Mouse (Mus musculus): Measurements from ENCODE around the gene Rnf8.
A peak's percentile ranks its signal among the peaks of the same experiment; 100 is the strongest.
"Not testable (repeated sequence)": the region's sequence is repeated elsewhere in the genome, so short reads cannot be mapped to it uniquely, and the experiment has no call there.

Rnf8 gene

DNA sequence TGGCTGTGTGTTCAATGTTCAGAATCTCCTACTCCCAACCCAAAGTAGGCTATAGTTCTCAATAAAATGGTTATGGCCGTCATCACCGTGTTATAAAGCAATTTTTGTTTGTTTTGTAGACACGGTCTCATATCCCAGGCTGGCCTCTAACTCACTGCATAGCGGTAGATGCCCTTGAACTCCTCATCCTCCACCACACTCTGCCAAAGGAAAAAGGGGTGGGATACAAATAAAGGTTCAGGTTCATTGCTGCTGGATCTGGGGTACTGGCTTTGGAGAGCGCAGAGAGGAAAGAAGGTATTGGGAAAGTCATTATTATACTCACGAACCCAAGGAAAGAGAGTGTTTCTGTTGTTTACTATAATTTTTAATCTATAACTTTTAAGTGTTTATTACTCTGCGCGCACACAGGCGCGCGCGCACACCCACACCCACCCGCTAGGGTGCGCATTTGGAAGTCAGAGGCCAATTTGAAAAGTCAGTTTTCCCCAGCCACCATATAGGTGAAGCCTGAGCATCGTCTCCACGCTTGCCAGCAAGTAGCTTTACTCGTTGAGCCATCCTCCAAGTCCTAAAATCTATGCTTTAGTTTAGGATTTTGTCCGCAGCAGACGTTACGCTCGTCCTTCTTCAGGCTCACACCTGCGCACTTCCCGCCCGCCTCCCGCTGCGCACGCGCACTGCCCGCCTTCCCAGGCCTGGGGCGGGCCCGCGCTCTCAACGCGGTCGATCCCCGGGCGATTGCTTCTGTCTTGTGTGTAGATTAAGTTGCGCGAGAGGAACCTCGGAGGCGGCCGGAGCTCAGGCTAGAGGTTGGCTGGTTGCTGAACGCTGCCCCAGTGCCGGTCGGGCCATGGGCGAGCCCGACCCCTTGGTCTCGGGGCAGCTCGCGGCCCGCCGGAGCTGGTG is at the start of gene Rnf8, which contains the start of gene Gm28043:
TSS of gene Rnf8 (plus strand) at position 676 of the 909 bp plus-strand sequence.
TSS of gene Gm28043 (plus strand) at position 762 of the 909 bp plus-strand sequence.
- DNase-seq (ENCODE audit: low spot score) = peak; percentile 76

GRCm38 (mm10) chr17:29565521-29565920 is 49.1 kb upstream of the Rnf8 start:
- no peak for DNase-seq (ENCODE audit: low spot score)

DNA sequence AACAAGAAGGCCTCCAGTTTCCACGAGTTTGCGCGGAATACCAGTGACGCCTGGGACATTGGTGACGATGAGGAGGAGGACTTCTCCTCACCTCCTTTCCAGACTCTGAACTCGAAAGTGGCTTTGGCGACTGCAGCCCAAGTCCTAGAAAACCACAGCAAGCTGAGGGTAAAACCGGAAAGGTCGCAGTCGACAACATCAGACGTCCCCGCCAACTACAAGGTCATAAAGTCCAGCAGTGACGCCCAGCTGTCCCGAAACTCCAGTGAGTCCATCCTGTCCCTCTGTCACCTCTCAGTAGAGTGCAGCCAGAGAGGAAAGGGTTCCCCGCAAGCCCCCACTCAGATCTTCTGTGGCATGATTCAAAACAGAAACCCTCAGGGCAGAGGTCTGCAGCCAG is 46.2 kb upstream of the Rnf8 start:
- no peak for DNase-seq (ENCODE audit: low spot score)

- no peak for DNase-seq (ENCODE audit: low spot score)
These were observed 44.8 kb upstream of the Rnf8 start for GRCm38 (mm10) chr17:29569831-29570230.

DNA sequence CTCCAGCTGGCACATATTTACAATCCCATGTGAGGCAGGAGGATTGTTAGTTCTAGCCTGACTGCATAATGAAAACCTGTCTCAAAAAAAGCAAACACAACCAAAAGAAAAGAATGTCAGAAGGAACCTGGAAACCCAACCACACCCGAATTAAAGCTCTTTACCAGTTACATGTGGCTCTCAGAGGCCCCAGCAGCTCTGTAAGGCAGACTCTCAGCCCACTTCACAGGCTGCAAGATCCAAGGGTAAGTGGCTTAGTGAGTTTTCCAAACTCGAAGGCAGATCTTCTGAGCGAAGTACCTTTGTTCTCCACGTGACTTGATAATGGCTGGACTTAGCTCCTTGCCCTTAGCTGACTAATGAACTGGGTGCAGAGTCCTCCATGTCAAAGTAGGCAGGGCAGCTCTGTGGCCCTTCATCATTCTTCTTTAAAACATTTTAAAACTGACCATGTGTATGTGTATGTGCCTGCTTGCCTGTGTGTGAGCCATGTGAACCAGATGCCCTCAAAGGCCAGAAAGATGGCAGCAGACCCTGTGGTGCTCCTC is 34.9 kb upstream of the Rnf8 start:
- no peak for DNase-seq (ENCODE audit: low spot score)

GRCm38 (mm10) chr17:29583569-29583968 is 31.0 kb upstream of the Rnf8 start:
- no peak for DNase-seq (ENCODE audit: low spot score)

GRCm38 (mm10) chr17:29584306-29584705 is 30.3 kb upstream of the Rnf8 start:
- no peak for DNase-seq (ENCODE audit: low spot score)

GRCm38 (mm10) chr17:29584737-29585136 is 29.9 kb upstream of the Rnf8 start:
- DNase-seq (ENCODE audit: low spot score) = no peak

DNA sequence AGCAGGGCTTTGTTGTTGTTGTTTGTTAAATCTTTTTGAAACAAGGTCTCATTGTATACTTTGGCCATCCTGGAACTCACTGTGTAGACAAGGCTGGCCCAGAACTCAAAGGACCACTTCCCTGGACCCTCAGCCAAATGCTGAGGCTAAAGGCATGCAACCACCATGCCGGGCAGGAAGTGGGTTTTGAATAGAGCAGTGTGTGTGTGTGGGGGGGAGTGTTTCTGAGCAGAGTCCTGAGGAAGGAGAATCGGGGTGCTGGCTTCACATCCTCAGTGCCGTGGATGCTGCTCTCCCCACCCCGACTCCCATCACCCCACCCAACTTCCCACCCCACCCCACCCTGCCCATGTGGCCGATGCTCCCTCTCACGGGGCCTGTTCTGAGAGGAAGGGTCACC is 29.1 kb upstream of the Rnf8 start:
- no peak for DNase-seq (ENCODE audit: low spot score)

DNA sequence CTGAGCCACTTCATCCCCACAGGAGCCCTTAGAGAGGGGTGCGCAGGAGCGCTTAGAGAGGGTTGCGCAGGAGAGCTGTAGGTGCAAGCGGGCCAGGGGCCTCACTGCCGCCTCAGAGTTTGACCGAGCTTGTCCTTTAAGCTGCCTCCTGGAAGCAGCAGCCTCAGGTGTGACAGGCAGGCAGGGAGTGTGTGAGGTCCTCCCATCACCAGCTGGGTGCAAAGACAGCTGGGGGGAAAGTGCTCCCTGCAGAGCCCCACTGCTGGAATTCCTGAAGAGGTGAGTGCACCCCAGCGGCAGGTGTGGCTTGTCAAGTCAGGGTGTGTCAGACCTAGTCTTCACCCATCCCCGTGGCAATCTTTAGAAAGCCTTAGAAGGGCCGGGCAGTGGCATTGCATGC is 27.7 kb upstream of the Rnf8 start:
- DNase-seq (ENCODE audit: low spot score) = no peak

GRCm38 (mm10) chr17:29589221-29589898 is 25.2 kb upstream of the Rnf8 start:
- DNase-seq (ENCODE audit: low spot score) = no peak

DNA sequence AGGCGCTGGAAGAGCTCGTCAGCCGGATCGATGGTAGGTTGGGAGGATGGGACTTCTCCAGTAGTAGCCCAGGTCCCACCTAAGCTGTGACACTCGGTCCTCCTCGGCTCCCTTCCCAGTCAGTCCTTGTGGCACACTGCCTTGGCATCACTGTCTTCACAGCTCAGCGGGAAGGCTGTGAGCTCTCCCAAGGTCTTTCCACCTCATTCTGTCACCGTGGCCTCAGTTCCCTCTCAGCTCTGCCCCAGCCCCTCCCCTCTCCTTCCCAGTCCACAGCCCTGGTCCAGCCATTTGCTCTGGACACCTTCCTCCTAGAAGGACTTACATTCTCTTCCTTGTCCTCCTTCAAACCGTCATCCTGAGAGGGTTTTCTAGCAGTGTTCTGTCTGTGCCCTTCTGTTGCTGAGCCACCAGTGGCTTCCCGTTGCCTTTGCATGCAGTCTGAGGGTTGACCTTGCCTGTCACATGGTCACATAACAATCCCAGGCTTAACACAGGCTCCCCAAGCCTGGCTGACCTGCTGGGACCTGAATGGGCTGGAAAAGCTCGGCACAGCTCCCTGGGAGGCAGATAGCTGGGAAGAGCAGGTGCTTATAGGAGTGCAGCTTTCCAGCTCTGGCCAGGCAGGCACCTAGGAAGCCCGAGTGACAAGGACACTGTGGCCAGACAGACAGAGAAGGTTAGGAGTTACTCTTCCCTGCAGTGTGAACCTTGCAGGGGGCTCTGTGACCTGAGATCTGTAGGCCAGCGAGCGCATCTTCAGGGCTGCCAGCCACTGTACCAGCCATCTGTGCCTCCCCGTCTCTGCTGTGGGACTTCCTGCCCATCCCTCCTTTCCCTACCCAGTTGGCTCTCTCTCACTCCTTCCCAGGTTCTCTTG is 18.5 kb upstream of the Rnf8 start:
- DNase-seq (ENCODE audit: low spot score) = no peak

DNA sequence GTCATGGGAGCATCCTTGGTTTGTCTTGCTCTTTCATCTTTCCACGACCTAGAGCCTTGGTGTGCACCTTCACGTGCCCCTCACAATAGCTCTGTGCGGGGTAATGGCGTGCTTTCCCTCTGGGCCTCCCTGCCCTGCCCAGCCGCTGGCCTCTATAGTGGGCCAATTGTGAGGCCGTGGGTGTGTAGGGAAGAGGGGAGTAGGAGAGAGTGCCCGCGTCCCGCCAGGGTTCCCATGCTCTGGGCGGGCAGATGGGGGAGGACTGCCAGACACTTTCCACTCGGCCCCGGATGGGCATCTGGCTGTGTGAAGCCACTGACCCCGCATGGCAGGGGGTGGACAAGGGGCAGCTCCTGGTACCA is 17.8 kb upstream of the Rnf8 start:
- no peak for DNase-seq (ENCODE audit: low spot score)

- no peak for DNase-seq (ENCODE audit: low spot score)
These were observed 15.5 kb upstream of the Rnf8 start for GRCm38 (mm10) chr17:29599051-29599450.

DNA sequence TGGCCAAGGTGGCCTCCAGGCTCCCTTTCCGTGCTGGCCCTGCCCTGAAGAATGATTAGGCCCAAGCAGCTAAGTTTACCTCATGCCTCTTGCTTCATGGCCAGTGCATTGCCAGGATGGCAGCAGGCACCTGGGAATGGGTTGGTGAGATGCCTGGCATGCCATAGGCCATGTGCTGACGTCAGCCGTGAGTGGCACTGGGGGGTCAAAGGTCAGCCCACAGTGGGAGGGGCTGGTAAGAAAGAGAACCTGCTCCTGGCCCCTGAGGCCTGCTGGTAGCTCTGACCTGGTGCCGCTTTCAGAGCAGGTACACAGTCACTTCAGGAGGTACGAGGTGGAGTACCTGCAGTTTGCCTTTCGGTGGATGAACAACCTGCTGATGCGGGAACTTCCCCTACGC is 15.1 kb upstream of the Rnf8 start:
- DNase-seq (ENCODE audit: low spot score) = no peak

- no peak for DNase-seq (ENCODE audit: low spot score)
These were observed 13.2 kb upstream of the Rnf8 start for GRCm38 (mm10) chr17:29601391-29601790.

- no peak for DNase-seq (ENCODE audit: low spot score)
These were observed 11.3 kb upstream of the Rnf8 start for GRCm38 (mm10) chr17:29603283-29603682.

DNA sequence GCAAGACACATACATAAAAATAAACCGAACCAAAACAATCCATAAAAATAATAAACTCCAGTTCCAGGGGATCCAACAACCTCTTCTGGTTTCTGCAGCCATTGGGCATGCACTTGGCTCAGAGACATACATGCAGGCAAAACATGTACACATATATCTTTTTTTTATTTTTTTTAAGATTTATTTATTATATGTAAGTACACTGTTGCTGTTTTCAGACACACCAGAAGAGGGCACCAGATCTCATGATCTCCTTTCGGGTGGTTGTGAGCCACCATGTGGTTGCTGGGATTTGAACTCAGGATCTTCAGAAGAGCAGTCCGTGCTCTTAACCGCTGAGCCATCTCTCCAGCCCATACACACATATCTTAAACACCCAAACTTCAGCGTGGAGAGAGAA is 1.1 kb upstream of the Rnf8 start:
- not testable (repeated sequence) for DNase-seq (ENCODE audit: low spot score)

- DNase-seq (ENCODE audit: low spot score) = no peak
These were observed 498 bp downstream of the Rnf8 start for GRCm38 (mm10) chr17:29615024-29615551.

GRCm38 (mm10) chr17:29615616-29616015 is 1.0 kb downstream of the Rnf8 start:
- DNase-seq (ENCODE audit: low spot score) = no peak

- DNase-seq (ENCODE audit: low spot score) = no peak
These were observed 4.6 kb downstream of the Rnf8 start for GRCm38 (mm10) chr17:29619231-29619630.

DNA sequence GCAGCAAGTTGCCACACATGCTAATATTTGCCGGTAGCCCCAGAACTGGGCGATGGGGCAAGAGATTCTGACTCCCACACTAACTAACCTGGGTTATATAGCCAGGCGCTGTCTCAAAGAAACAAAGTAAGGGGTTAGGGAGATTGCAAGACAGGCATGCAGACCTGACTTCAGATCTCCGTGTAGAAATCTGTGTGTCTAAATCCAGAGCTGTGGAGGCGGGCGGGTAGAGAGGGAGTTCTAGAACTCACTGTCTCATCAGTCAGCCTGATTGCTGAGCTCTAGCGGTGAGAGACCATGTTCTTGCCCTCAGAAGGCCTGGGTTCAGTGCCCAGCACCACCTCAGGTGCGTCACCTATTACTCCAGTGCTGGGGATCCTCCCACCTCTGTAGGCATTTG is 8.9 kb downstream of the Rnf8 start:
- no peak for DNase-seq (ENCODE audit: low spot score)

All from urinary bladder, postnatal 10 days (tissue).